Mouse (Mus musculus): Measurements from ENCODE around the gene Plekhg1.

Gene Plekhg1

GRCm38 (mm10) chr10:3958591-3958990, 218.4 kb downstream of the Plekhg1 start:
- no peak for DNase-seq (ENCODE audit: low spot score)

- no peak for DNase-seq (ENCODE audit: low spot score)
Observed at GRCm38 (mm10) chr10:3969026-3969425, 228.9 kb downstream of the Plekhg1 start.

- DNase-seq (ENCODE audit: low spot score), result no peak
Observed at GRCm38 (mm10) chr10:3972237-3972636, 232.1 kb downstream of the Plekhg1 start.

- DNase-seq (ENCODE audit: low spot score), result peak; percentile 90
Observed at GRCm38 (mm10) chr10:3972981-3973588, 232.9 kb downstream of the Plekhg1 start, which contains the start of gene Mthfd1l. Gene Mthfd1l, plus strand, starts transcription at chr10:3973118.

GRCm38 (mm10) chr10:3973589-3974070, 233.5 kb downstream of the Plekhg1 start:
- peak; percentile 92 for DNase-seq (ENCODE audit: low spot score)

- DNase-seq (ENCODE audit: low spot score), result no peak
Observed at GRCm38 (mm10) chr10:3974380-3974779, 234.2 kb downstream of the Plekhg1 start.

- DNase-seq (ENCODE audit: low spot score), result peak; percentile 12
Observed at GRCm38 (mm10) chr10:3975898-3976622, 235.9 kb downstream of the Plekhg1 start.

GRCm38 (mm10) chr10:3976623-3977010, 236.5 kb downstream of the Plekhg1 start:
- no peak for DNase-seq (ENCODE audit: low spot score)

- no peak for DNase-seq (ENCODE audit: low spot score)
Observed at GRCm38 (mm10) chr10:3978326-3978725, 238.2 kb downstream of the Plekhg1 start.

GRCm38 (mm10) chr10:3978792-3979488, 238.8 kb downstream of the Plekhg1 start:
- DNase-seq (ENCODE audit: low spot score), result no peak

- DNase-seq (ENCODE audit: low spot score), result no peak
Observed at GRCm38 (mm10) chr10:3980231-3980630, 240.1 kb downstream of the Plekhg1 start.

GRCm38 (mm10) chr10:3990295-3990883, 250.2 kb downstream of the Plekhg1 start:
- no peak for DNase-seq (ENCODE audit: low spot score)

GRCm38 (mm10) chr10:3993365-3994102, 253.4 kb downstream of the Plekhg1 start:
- no peak for DNase-seq (ENCODE audit: low spot score)

GRCm38 (mm10) chr10:3995277-3995676, 255.1 kb downstream of the Plekhg1 start:
- no peak for DNase-seq (ENCODE audit: low spot score)

GRCm38 (mm10) chr10:3996170-3996876, 256.2 kb downstream of the Plekhg1 start:
- DNase-seq (ENCODE audit: low spot score), result peak; percentile 58

GRCm38 (mm10) chr10:3997851-3998426, 257.8 kb downstream of the Plekhg1 start:
- no peak for DNase-seq (ENCODE audit: low spot score)

GRCm38 (mm10) chr10:4002711-4003110, 262.5 kb downstream of the Plekhg1 start:
- DNase-seq (ENCODE audit: low spot score), result no peak

GRCm38 (mm10) chr10:4005191-4005590, 265.0 kb downstream of the Plekhg1 start:
- no peak for DNase-seq (ENCODE audit: low spot score)

GRCm38 (mm10) chr10:4006296-4007015, 266.3 kb downstream of the Plekhg1 start:
- DNase-seq (ENCODE audit: low spot score), result no peak
